Mouse (Mus musculus) myocyte (in vitro differentiated cells): ENCODE results near the gene Sbk2.

Experiments used
- CEBPB ChIP-seq: IDR thresholded peaks from 2 replicates; pipeline ENCODE4 v1.6.1; 2011; ENCODE audit warnings: mild to moderate bottlenecking, moderate library complexity; ENCODE audit not compliant: poor library complexity, insufficient read depth, severe bottlenecking
- MAX ChIP-seq: IDR thresholded peaks from one replicate; pipeline ENCODE4 v1.6.1; 2011; ENCODE audit warnings: low read depth, mild to moderate bottlenecking, control low read depth
- MYOD1 ChIP-seq, 3 experiments: IDR thresholded peaks; one replicate each; pipeline ENCODE4 v1.6.1; 2011; ENCODE audit warnings: control low read depth in 2 of 3, low read depth in 2 of 3, mild to moderate bottlenecking in 2 of 3, moderate library complexity in 1 of 3; ENCODE audit not compliant: insufficient read length in 2 of 3, control insufficient read depth in 1 of 3
- MYOG ChIP-seq, 3 experiments: IDR thresholded peaks; one replicate each; pipeline ENCODE4 v1.6.1; 2011; ENCODE audit warnings: control low read depth in 2 of 3, low read depth in 2 of 3, mild to moderate bottlenecking in 2 of 3; ENCODE audit not compliant: insufficient read length in 2 of 3, control insufficient read depth in 1 of 3, insufficient read depth in 1 of 3
- POLR2A ChIP-seq: IDR thresholded peaks from one replicate; pipeline ENCODE4 v1.6.1; 2011; ENCODE audit warnings: low read depth, mild to moderate bottlenecking, control low read depth, moderate library complexity; ENCODE audit not compliant: insufficient read length
- POLR2AphosphoS2 ChIP-seq: IDR thresholded peaks from one replicate; pipeline ENCODE4 v1.6.1; 2011; ENCODE audit warnings: low read depth, control low read depth; ENCODE audit not compliant: insufficient read length
- SRF ChIP-seq: IDR thresholded peaks from one replicate; pipeline ENCODE4 v1.6.1; 2011; ENCODE audit warnings: low read depth; ENCODE audit not compliant: control insufficient read depth, insufficient read length
- USF1 ChIP-seq: IDR thresholded peaks from one replicate; pipeline ENCODE4 v1.6.1; 2011; ENCODE audit warnings: low read depth, mild to moderate bottlenecking, control low read depth, moderate library complexity

- TF ChIP-seq SRF (no peak), POLR2A (peak; percentile 57), MYOG (IDR thresholded peaks at IDR 0.05; ENCODE audit: control insufficient read depth in 1 of 3, insufficient read depth in 1 of 3, insufficient read length in 2 of 3, low read depth in 2 of 3) (peak in 2 of 3 experiments; percentile 73 to 79), MYOD1 (IDR thresholded peaks at IDR 0.05; ENCODE audit: control insufficient read depth in 1 of 3, insufficient read length in 2 of 3, low read depth in 2 of 3) (peak; percentile 29 to 77 (median 76)), USF1 (peak; percentile 74), POLR2AphosphoS2 (peak; percentile 62), CEBPB (no peak), MAX (no peak)
Measured at GRCm38 (mm10) chr7:4925441-4926381, 38.5 kb downstream of the Sbk2 start, which contains the start of gene Ssc5d.
